Mouse (Mus musculus) adrenal gland, postnatal 4 days (tissue): Measurements from ENCODE around the gene Gba. TPM values are rescaled to one million over a fixed set of nuclear protein-coding genes. Genes with fewer than 3 reads are reported as not detected.
"Not testable (repeated sequence)": the region's sequence is repeated elsewhere in the genome, so short reads cannot be mapped to it uniquely, and the experiment has no call there.

Experiments used
- DNase-seq, 2 experiments: peaks; one replicate each; pipeline ENCODE4 v3.0.0; 2021 to 2022; ENCODE audit warnings: low spot score in 2 of 2, mixed read lengths in 2 of 2
- long read RNA-seq, 2 experiments: library from polyadenylated mRNA; stranded (forward); transcript quantifications; one replicate each; pipeline ENCODE4 v2.0.0; 2021
- total RNA-seq, 2 experiments: library from RNA; stranded (reverse); gene quantifications; 2 replicates each; pipeline ENCODE4 v1.2.3; 2021

Gene Gba
- 10 to 100 TPM; 60.8 to 61.2 TPM for total RNA-seq
- long read RNA-seq, experiment 1, transcript Gba-201 (11 exons, 1,779 nt) = major isoform, 12 of 19 reads
- long read RNA-seq, experiment 1, partial matches to known transcripts = 3 of 19 reads
- long read RNA-seq, experiment 1, other reads (novel, unspliced or antisense) = 1 of 19 reads
- long read RNA-seq, experiment 2, transcript Gba-201 (11 exons, 1,779 nt) = major isoform, 21 of 28 reads
- long read RNA-seq, experiment 2, partial matches to known transcripts = 7 of 28 reads
- long read RNA-seq, experiment 2, other reads (novel, unspliced or antisense) = 0 of 28 reads

GRCm38 (mm10) chr3:89202253-89203141 is at the start of gene Gba:
Gene Gba (plus strand): TSS chr3:89202928.
- DNase-seq = peak; percentile 52 to 64

GRCm38 (mm10) chr3:89156951-89157350 is 45.8 kb upstream of the Gba start:
- no peak for DNase-seq

GRCm38 (mm10) chr3:89158651-89159050 is 44.1 kb upstream of the Gba start:
- DNase-seq = no peak

GRCm38 (mm10) chr3:89159211-89159610 is 43.5 kb upstream of the Gba start:
- DNase-seq = peak; percentile 47 to 52

GRCm38 (mm10) chr3:89159616-89160344 is 42.9 kb upstream of the Gba start, which contains the start of gene Hcn3:
Gene Hcn3 (minus strand): TSS chr3:89160196.
- peak; percentile 40 to 45 for DNase-seq

GRCm38 (mm10) chr3:89161207-89161606 is 41.5 kb upstream of the Gba start:
- not testable (repeated sequence) for DNase-seq

GRCm38 (mm10) chr3:89161786-89162185 is 40.9 kb upstream of the Gba start:
- no peak for DNase-seq

- DNase-seq = no peak
These were observed 39.6 kb upstream of the Gba start for GRCm38 (mm10) chr3:89163123-89163522.

- DNase-seq = no peak
These were observed 39.0 kb upstream of the Gba start for GRCm38 (mm10) chr3:89163643-89164245.

GRCm38 (mm10) chr3:89164506-89165267 is 38.0 kb upstream of the Gba start, which contains the start of gene Clk2:
Gene Clk2 (plus strand): TSS chr3:89164795.
- peak; percentile 84 to 89 for DNase-seq

GRCm38 (mm10) chr3:89165268-89165870 is 37.4 kb upstream of the Gba start:
- DNase-seq = no peak

GRCm38 (mm10) chr3:89166945-89167344 is 35.8 kb upstream of the Gba start:
- no peak for DNase-seq

- no peak for DNase-seq
These were observed 27.9 kb upstream of the Gba start for GRCm38 (mm10) chr3:89174844-89175243.

- no peak for DNase-seq
These were observed 27.2 kb upstream of the Gba start for GRCm38 (mm10) chr3:89175544-89175943.

- DNase-seq = no peak
These were observed 26.3 kb upstream of the Gba start for GRCm38 (mm10) chr3:89176421-89176820.

- peak; percentile 57 to 76 for DNase-seq
These were observed 25.3 kb upstream of the Gba start, which contains the start of gene Scamp3 for GRCm38 (mm10) chr3:89177242-89178106. Gene Scamp3 (plus strand): TSS chr3:89177473.

- no peak for DNase-seq
These were observed 24.7 kb upstream of the Gba start for GRCm38 (mm10) chr3:89178107-89178385.

GRCm38 (mm10) chr3:89179056-89179455 is 23.7 kb upstream of the Gba start:
- DNase-seq = no peak
